Mouse (Mus musculus): ENCODE data around the gene Ctcfl.

GRCm38 (mm10) chr2:173106409-173106808 is 12.9 kb downstream of the Ctcfl start:
- TF ChIP-seq HCFC1 (IDR thresholded peaks at IDR 0.05; ENCODE audit: borderline replicate concordance, insufficient read depth, low read length): no peak
- TF ChIP-seq CHD2 (IDR thresholded peaks at IDR 0.05; ENCODE audit: low read depth, low read length): no peak
- TF ChIP-seq ZC3H11A (IDR thresholded peaks at IDR 0.05; ENCODE audit: borderline replicate concordance, low read depth, low read length): no peak
- TF ChIP-seq ZNF384 (IDR thresholded peaks at IDR 0.05; ENCODE audit: low read depth, low read length): no peak
